Mouse (Mus musculus): Measurements from ENCODE around the gene E2f2. TPM values are rescaled to one million over a fixed set of nuclear protein-coding genes. Genes with fewer than 3 reads are reported as not detected.

The E2f2 gene
- polyA plus RNA-seq, 1 experiment from 2014 or later = 3.2 TPM

DNA sequence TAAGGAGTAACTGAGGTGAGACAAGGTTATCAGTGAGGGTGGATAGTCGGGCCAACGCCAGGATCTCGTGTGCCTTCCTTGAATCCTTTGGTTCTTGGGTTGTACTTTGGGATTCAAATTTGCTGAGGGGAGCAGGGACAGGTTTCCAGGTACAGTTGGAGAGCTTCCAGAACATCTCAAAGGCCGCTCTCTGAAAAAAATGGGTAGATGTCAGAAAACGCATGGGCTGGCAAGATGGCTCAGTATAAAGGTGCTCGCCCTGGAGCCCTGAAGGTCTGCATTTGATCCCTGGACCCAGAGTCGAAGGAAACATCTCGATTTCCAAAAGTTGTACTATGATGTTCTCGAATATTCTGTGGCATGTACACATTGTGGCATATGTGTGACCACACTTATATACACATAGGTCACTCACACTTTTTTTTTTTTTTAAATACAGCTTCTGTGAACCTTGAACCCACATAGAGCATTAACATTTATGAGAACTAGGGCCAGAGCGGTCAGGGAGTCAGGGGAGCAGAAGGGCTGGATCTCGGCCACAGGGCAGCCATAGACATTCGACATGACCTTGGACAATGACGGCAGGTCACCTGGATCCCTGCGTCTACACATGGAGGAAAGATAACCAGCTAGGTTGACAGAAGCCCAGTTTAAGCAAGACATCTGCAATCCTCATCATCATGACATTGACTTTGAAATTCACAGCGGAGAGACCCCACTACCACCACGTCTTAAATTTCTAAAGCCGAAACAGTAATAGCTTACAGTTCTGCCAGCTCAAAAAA is 32.7 kb upstream of the E2f2 start:
- peaks cover 49% of the 10 kb centered on the region for H3K4me1 ChIP-seq (replicated peaks; ENCODE audit: insufficient read depth, low read length)
- ATAC-seq (replicated peaks; ENCODE audit: low FRiP score, low read depth) (no peak), DNase-seq (ENCODE audit: low spot score) (no peak)
- no peaks in the 10 kb centered on the region for H3K9me3 ChIP-seq (replicated peaks; ENCODE audit: low read length)
- no peaks in the 10 kb centered on the region for H3K36me3 ChIP-seq (ENCODE audit: insufficient read depth, low read length)
- peak overlapping the region; percentile 97 for H3K27ac ChIP-seq
- TF ChIP-seq CTCF (IDR thresholded peaks at IDR 0.05; ENCODE audit: low read depth) = no peak
- 45% methylated on average over 17 of the region's 17 CpGs for WGBS
- peak overlapping the region; percentile 42 for H3K4me2 ChIP-seq (ENCODE audit: low read length)
- H3K4me3 ChIP-seq (replicated peaks; ENCODE audit: low read depth, low read length) = no peak overlapping the region
- no peaks in the 10 kb centered on the region for H3K27me3 ChIP-seq (ENCODE audit: insufficient read depth, low read length)
- H3K9ac ChIP-seq (ENCODE audit: low read depth, low read length) = no peak overlapping the region

DNA sequence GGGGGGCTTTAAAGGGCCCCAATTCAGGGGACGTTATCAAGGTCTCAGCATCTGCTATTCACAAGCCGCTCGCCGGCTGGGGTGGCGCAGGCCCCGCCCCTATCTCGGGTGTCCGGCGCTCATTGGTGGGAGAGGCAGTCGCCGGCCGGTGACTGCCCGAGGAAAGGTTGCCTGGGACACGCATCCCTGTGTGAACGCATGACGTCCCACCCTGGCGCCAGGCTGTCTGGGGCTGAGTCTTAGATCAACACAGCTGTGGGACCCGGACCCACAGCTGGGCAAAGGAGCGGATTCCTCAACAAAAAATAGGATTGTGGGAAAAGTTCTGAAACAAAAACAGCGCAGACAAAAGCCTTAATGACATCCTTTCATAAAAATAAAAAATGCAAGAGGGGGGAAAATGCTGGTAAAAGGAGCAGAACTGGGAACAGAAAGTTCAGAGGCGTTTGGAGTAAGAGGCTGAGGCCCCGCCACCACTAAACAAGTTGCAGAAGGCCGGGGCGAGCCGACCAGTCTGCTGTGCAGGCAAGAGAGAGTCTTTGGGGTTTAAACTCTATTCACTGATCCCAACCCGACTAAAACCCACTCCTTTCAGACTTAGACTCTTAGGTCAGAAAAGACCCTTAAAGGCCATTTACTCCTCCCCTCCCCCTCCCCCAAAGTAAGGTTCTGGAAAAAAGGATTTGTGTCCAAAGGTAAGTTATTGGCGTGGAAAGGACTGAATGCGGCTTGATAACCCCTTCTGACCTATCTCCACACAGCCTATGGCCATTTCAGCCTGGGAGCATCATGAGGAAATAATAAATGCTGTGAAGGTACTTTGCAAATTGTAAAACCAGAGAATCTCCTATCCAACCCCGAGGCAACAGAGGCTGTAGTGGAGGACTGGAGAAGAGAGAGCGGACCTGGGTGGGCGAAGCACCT is 31.6 kb upstream of the E2f2 start:
- DNase-seq (ENCODE audit: low spot score) = peak; percentile 98
- Histone ChIP-seq H3K27me3 (ENCODE audit: insufficient read depth, low read length) (no peaks in the 10 kb centered on the region), H3K4me2 (ENCODE audit: low read length) (peak overlapping the region; percentile 42), H3K9me3 (replicated peaks; ENCODE audit: low read length) (no peaks in the 10 kb centered on the region), H3K9ac (ENCODE audit: low read depth, low read length) (peak overlapping the region; percentile 33; the same call in 1 of the 2 replicates), H3K4me3 (replicated peaks; ENCODE audit: low read depth, low read length) (0 out of 2 replicates have a peak overlapping the region, but pooled peaks have one; percentile 4), H3K4me1 (replicated peaks; ENCODE audit: insufficient read depth, low read length) (peaks cover 39% of the 10 kb centered on the region), H3K36me3 (ENCODE audit: insufficient read depth, low read length) (peaks cover under 1% of the 10 kb centered on the region; the same call in 1 of the 2 replicates), H3K27ac (peak overlapping the region; percentile 97)
- ATAC-seq (replicated peaks; ENCODE audit: low FRiP score, low read depth) = peak; percentile 88
- WGBS = 6% methylated on average over 31 of the region's 31 CpGs
- TF ChIP-seq CTCF (IDR thresholded peaks at IDR 0.05; ENCODE audit: low read depth) = peak; percentile 35; the same call in 1 of the 2 replicates

DNA sequence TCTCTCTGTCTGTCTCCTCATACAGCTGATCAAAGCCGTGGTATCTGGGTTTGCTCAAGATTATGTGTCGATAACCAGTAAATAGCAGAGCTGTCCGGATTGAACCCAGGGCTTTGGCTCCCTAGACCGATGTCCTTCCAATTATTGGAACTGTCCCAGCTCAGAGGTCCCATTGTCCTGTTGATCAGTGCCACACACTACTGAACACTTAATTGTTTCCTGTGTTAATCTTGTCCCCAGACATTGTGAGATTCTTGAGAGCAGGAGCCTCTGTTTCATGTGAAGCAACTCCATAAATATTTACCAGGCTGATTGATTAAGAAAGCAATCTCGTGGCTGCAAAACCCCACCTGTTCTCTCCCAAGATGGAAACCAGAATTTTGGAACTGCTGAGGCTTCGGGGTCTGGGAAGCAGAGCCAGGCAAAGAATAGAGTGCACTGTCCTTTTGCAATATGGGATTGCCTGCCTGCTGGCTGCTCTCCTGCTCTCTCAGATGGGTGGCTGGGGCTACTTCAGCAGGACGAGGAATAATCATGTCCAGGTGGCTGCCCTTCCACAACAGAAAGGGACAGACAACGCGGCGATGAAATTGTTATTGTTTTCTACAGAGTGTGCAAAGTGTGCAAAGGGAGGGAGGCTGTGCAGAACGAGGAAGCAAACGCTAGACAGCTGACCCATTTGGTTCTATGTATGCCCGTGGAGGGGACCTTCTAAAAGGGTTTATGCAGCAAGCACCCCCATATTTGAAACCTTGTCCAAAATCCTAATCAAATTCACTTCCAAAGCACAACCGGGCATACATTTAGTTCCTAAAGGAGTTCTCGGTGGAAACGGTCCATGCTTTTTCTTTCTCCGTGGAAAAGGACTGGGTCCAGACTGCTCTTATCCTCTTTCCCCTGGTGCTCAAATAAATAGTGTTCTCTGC is 29.7 kb upstream of the E2f2 start:
- 7% methylated on average over 17 of the region's 17 CpGs for WGBS
- peak overlapping the region; percentile 63; the same call in 1 of the 2 replicates for H3K4me3 ChIP-seq (replicated peaks; ENCODE audit: low read depth, low read length)
- H3K4me1 ChIP-seq (replicated peaks; ENCODE audit: insufficient read depth, low read length) = peaks cover 27% of the 10 kb centered on the region

DNA sequence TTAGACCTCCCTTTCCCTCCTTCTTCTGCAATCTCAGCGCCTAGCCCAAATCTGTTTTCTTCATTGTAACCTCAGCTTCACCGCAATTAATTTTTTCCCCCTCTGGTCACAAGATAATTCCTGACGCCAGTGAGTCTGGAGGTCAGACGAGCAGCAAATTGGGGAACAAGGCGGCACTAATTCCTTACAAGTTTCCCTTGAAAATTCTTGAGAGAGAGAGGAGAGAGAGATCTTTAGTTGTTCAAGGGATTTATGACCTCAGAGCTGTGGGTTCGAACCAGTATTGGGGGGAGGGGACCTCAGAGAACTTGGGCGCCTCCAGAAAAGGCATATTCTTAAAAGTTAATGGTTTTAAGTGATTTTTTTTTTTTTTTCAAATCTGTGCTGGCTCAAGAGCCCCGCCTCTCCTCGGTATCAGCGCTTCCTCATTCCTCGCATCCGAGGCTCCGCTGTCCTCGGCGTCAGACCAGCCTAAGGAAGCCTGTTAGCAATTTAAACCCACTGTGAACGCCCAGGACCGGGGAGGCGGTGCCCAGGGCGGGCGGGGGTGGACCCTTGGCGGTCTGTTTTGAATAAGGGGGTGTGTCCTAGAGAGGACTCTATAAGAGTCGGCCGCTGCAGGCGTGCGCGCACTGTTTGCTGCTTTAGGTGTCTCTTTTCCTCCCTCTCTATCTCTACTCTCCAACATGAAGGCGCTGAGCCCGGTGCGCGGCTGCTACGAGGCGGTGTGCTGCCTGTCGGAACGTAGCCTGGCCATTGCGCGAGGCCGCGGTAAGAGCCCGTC is 28.8 kb upstream of the E2f2 start, which contains the start of gene Id3:
Gene Id3, plus strand, starts transcription at position 305 of the 784 bp plus-strand sequence.
- Histone ChIP-seq H3K36me3 (ENCODE audit: insufficient read depth, low read length) (peaks cover 4% of the 10 kb centered on the region; the same call in 1 of the 2 replicates), H3K9ac (ENCODE audit: low read depth, low read length) (peak within 1 kb of the TSS; percentile 93), H3K9me3 (replicated peaks; ENCODE audit: low read length) (no peaks in the 10 kb centered on the region), H3K4me3 (replicated peaks; ENCODE audit: low read depth, low read length) (peak within 1 kb of the TSS; percentile 63), H3K27me3 (ENCODE audit: insufficient read depth, low read length) (no peaks in the 10 kb centered on the region), H3K27ac (peak within 1 kb of the TSS; percentile 97), H3K4me1 (replicated peaks; ENCODE audit: insufficient read depth, low read length) (peaks cover 27% of the 10 kb centered on the region), H3K4me2 (ENCODE audit: low read length) (peak within 1 kb of the TSS; percentile 56)
- DNase-seq (ENCODE audit: low spot score) (peak; percentile 99), ATAC-seq (replicated peaks; ENCODE audit: low FRiP score, low read depth) (peak; percentile 88)
- TF ChIP-seq CTCF (IDR thresholded peaks at IDR 0.05; ENCODE audit: low read depth) = no peak
- under 1% methylated on average over 39 of the region's 39 CpGs for WGBS

More for the DNA sequence above, 29.7 kb upstream of the E2f2 start:
- H3K36me3 ChIP-seq (ENCODE audit: insufficient read depth, low read length) = peaks cover 4% of the 10 kb centered on the region; the same call in 1 of the 2 replicates
- no peak for TF ChIP-seq CTCF (IDR thresholded peaks at IDR 0.05; ENCODE audit: low read depth)
- H3K9ac ChIP-seq (ENCODE audit: low read depth, low read length) = peak overlapping the region; percentile 50
- DNase-seq (ENCODE audit: low spot score) = no peak
- no peaks in the 10 kb centered on the region for H3K9me3 ChIP-seq (replicated peaks; ENCODE audit: low read length)
- no peak for ATAC-seq (replicated peaks; ENCODE audit: low FRiP score, low read depth)
- H3K27ac ChIP-seq = peak overlapping the region; percentile 97
- no peaks in the 10 kb centered on the region for H3K27me3 ChIP-seq (ENCODE audit: insufficient read depth, low read length)
- peak overlapping the region; percentile 56 for H3K4me2 ChIP-seq (ENCODE audit: low read length)
